Mouse (Mus musculus) layer of hippocampus, adult 8-10 months (tissue): Measurements from ENCODE around the gene Twnk. TPM values are rescaled to one million over a fixed set of nuclear protein-coding genes. Genes with fewer than 3 reads are reported as not detected.
"Not testable (repeated sequence)": the region's sequence is repeated elsewhere in the genome, so short reads cannot be mapped to it uniquely, and the experiment has no call there.

Experiments
- DNase-seq, 2 experiments: peaks; one replicate each; pipeline ENCODE4 v3.0.0; 2022; ENCODE audit warnings: low spot score in 2 of 2
- total RNA-seq, 4 experiments: library from RNA; stranded (reverse); gene quantifications; 2 replicates each; pipeline ENCODE4 v1.2.4; 2022

Twnk gene
- total RNA-seq, 4 experiments from 2014 or later = 13.3 to 16.3 (median 14.8) TPM

GRCm38 (mm10) chr19:45024775-45025174, 19.3 kb downstream of the Twnk start:
- DNase-seq = no peak

- no peak for DNase-seq
Observed at GRCm38 (mm10) chr19:45025937-45026568, 20.6 kb downstream of the Twnk start.

- DNase-seq = no peak
Observed at GRCm38 (mm10) chr19:45026958-45027670, 21.7 kb downstream of the Twnk start.

DNA sequence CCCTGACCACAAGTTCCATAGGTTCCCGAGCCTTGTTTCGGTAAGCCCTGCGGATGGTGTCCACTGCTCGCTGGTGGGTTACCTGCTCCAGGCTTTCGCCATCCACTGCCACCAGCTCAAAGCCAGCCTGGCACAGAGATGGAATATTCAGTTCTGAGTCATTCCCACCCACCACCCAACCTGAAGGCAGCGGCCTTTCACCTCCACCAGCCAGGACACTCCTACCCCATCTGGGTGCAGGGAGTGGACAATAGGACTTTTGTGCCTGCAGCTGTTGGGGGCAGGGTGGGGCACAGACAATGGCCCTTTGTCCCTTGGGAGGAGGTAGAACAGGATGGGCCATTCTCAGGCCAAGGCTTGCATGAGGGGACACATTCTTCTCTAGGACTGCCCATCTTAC, 22.4 kb downstream of the Twnk start:
- DNase-seq = no peak

GRCm38 (mm10) chr19:45028746-45029145, 23.3 kb downstream of the Twnk start:
- no peak for DNase-seq

DNA sequence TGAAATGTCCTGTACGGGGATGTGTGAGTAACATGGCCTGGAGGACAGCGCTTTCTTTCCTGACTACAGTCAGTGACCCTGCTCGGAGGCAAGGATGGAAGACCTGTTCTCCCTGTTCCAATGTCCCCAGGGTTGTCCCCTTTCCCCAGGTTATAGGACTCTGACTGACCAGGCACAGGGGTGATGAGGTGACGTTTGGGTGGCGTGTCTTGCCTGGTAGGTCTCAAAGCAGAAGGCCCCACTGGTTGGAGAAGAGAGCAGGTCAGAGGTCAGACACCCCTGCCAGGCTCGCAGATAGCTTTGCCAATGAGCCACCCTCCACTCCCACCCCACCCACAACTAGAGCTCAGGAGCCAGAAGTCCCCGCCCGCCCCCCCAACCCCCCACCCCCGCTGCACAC, 24.1 kb downstream of the Twnk start:
- no peak for DNase-seq

DNA sequence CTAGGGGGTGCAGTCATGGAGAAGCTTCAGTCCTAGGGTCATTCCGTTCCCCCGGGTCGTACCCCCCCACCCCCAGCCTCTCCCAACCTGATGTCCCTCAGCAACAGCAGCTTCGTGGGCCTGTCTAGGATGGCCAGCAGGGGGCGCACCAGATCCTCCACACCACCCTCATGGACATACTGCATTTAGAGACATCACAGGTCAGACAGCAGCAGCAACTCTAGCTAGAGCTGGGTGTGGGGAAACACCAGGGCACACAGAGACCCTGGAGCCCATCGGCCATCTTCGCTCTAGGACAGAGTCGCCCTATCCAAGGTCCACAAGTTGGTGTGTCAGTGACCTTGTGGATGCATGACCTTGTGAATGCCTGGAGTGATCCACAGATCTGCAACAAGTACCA, 24.6 kb downstream of the Twnk start:
- DNase-seq = no peak

GRCm38 (mm10) chr19:45030746-45031693, 25.6 kb downstream of the Twnk start:
- DNase-seq = peak; percentile 80 to 81

GRCm38 (mm10) chr19:45031780-45032179, 26.3 kb downstream of the Twnk start:
- peak; percentile 64 to 80 for DNase-seq

- no peak for DNase-seq
Observed at GRCm38 (mm10) chr19:45032570-45033332, 27.3 kb downstream of the Twnk start.

DNA sequence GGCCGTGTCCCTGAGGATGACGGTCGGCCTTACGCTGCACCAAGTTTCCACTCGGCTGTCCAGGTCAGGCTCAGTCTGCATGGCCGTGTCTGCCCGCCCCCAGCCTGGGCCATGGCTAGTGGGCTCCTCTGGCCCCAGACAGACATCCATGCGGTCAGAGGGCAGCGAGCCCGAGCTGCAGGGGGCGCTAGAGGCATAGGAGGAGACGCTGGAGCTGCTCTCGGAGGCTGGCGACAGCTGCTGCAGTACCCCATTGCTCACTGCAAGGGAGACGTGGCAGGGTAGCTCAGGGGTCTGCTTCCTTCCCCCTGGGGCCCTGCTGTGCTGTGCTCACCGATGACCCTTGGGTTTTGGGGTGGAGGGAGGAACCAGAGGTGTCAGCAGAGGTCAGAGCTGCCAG, 31.4 kb downstream of the Twnk start:
- no peak for DNase-seq

GRCm38 (mm10) chr19:45038198-45038597, 32.7 kb downstream of the Twnk start:
- DNase-seq = not testable (repeated sequence)

- peak in 1 of 2 experiments; percentile 13 for DNase-seq
Observed at GRCm38 (mm10) chr19:45040214-45040613, 34.8 kb downstream of the Twnk start.

GRCm38 (mm10) chr19:45044389-45044927, 39.0 kb downstream of the Twnk start:
- peak in 1 of 2 experiments; percentile 12 for DNase-seq

- DNase-seq = peak in 1 of 2 experiments; percentile 10
Observed at GRCm38 (mm10) chr19:45045236-45045635, 39.8 kb downstream of the Twnk start.

DNA sequence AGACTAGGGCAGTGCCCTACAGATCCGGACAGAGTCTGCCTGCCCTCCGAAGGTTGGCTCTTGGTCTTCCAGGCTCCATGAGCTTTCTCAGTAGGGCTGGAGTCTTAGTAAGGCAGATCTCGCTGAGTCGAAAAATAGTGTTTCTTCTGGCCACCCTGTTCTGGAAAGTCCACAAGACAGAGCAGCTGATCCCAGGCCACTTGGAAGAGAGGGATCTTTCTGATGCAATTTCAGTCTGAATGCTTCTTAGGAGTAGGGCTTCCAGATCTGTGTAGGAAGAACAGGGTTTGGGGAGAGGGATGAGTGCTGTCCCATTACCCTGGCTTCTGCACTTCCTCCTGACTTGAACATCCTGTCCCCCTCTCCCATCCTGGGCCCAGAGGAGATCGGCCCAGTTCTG, 40.2 kb downstream of the Twnk start, which contains the start of gene Pdzd7:
Gene Pdzd7, minus strand, starts transcription at position 67 of the 400 bp plus-strand sequence.
- no peak for DNase-seq

GRCm38 (mm10) chr19:45046523-45047321, 41.3 kb downstream of the Twnk start:
- peak; percentile 80 to 81 for DNase-seq

- DNase-seq = peak; percentile 91
Observed at GRCm38 (mm10) chr19:45047417-45047934, 42.0 kb downstream of the Twnk start, which contains the start of gene Sfxn3. TSS of gene Sfxn3 (plus strand) at chr19:45047503.

GRCm38 (mm10) chr19:45047935-45048643, 42.6 kb downstream of the Twnk start:
- DNase-seq = peak; percentile 87 to 89
